Mouse (Mus musculus): ENCODE measurements around the gene Aldh2. TPM values are rescaled to one million over a fixed set of nuclear protein-coding genes. Genes with fewer than 3 reads are reported as not detected.

Gene Aldh2
- polyA plus RNA-seq, 1 experiment from 2014 or later, result 97.5 TPM

- no peak overlapping the region for H3K27ac ChIP-seq (replicated peaks)
- no peaks in the 10 kb centered on the region for H3K9me3 ChIP-seq
- H3K27me3 ChIP-seq, result no peaks in the 10 kb centered on the region
- no peaks in the 10 kb centered on the region for H3K36me3 ChIP-seq
- WGBS, result 67% methylated on average over 11 of the region's 11 CpGs
- ATAC-seq (replicated peaks), result no peak
- H3K4me1 ChIP-seq, result peaks cover 19% of the 10 kb centered on the region
- H3K9ac ChIP-seq (replicated peaks), result no peak overlapping the region
- peak overlapping the region; percentile 67; the same call in 1 of the 2 replicates for H3K4me3 ChIP-seq
- H3K4me2 ChIP-seq (replicated peaks), result peak overlapping the region; percentile 98; the same call in 1 of the 2 replicates
Observed at GRCm38 (mm10) chr5:121592064-121592815, 1.4 kb downstream of the Aldh2 start.

- Histone ChIP-seq H3K4me1 (peaks cover 19% of the 10 kb centered on the region), H3K27me3 (no peaks in the 10 kb centered on the region), H3K9me3 (no peaks in the 10 kb centered on the region), H3K27ac (replicated peaks) (no peak overlapping the region), H3K9ac (replicated peaks) (no peak overlapping the region), H3K36me3 (no peaks in the 10 kb centered on the region), H3K4me3 (no peak overlapping the region), H3K4me2 (replicated peaks) (no peak overlapping the region)
- ATAC-seq (replicated peaks), result no peak
- 72% methylated on average over 11 of the region's 11 CpGs for WGBS
Observed at GRCm38 (mm10) chr5:121591417-121592063, 2.1 kb downstream of the Aldh2 start.

GRCm38 (mm10) chr5:121589928-121590327 lies 3.7 kb downstream of the Aldh2 start:
- Histone ChIP-seq H3K9me3 (no peaks in the 10 kb centered on the region), H3K27me3 (no peaks in the 10 kb centered on the region), H3K4me1 (peaks cover 19% of the 10 kb centered on the region), H3K4me2 (replicated peaks) (no peak overlapping the region), H3K4me3 (no peak overlapping the region), H3K9ac (replicated peaks) (no peak overlapping the region), H3K36me3 (no peaks in the 10 kb centered on the region), H3K27ac (replicated peaks) (no peak overlapping the region)
- ATAC-seq (replicated peaks), result no peak
- 91% methylated on average over 6 of the region's 6 CpGs for WGBS

- no peak for ATAC-seq (replicated peaks)
- H3K4me1 ChIP-seq, result no peaks in the 10 kb centered on the region
- H3K4me2 ChIP-seq (replicated peaks), result no peak overlapping the region
- H3K4me3 ChIP-seq, result no peak overlapping the region
- H3K36me3 ChIP-seq, result no peaks in the 10 kb centered on the region
- H3K9ac ChIP-seq (replicated peaks), result no peak overlapping the region
- H3K27ac ChIP-seq (replicated peaks), result no peak overlapping the region
- WGBS, result 87% methylated on average over 6 of the region's 6 CpGs
- H3K9me3 ChIP-seq, result no peaks in the 10 kb centered on the region
- no peaks in the 10 kb centered on the region for H3K27me3 ChIP-seq
Observed at GRCm38 (mm10) chr5:121586400-121587039, 7.1 kb downstream of the Aldh2 start.

- no peak for ATAC-seq (replicated peaks)
- Histone ChIP-seq H3K9ac (replicated peaks) (no peak overlapping the region), H3K27ac (replicated peaks) (no peak overlapping the region), H3K4me3 (no peak overlapping the region), H3K4me2 (replicated peaks) (no peak overlapping the region), H3K9me3 (no peaks in the 10 kb centered on the region), H3K27me3 (no peaks in the 10 kb centered on the region), H3K4me1 (no peaks in the 10 kb centered on the region), H3K36me3 (no peaks in the 10 kb centered on the region)
- 84% methylated on average over 5 of the region's 5 CpGs for WGBS
Observed at GRCm38 (mm10) chr5:121585699-121586098, 7.9 kb downstream of the Aldh2 start.

GRCm38 (mm10) chr5:121585005-121585404 lies 8.6 kb downstream of the Aldh2 start:
- no peak overlapping the region for H3K27ac ChIP-seq (replicated peaks)
- 95% methylated on average over 10 of the region's 10 CpGs for WGBS
- no peaks in the 10 kb centered on the region for H3K36me3 ChIP-seq
- H3K4me2 ChIP-seq (replicated peaks), result no peak overlapping the region
- H3K9me3 ChIP-seq, result no peaks in the 10 kb centered on the region
- ATAC-seq (replicated peaks), result no peak
- H3K4me1 ChIP-seq, result no peaks in the 10 kb centered on the region
- no peaks in the 10 kb centered on the region for H3K27me3 ChIP-seq
- no peak overlapping the region for H3K4me3 ChIP-seq
- no peak overlapping the region for H3K9ac ChIP-seq (replicated peaks)

- H3K9ac ChIP-seq (replicated peaks), result no peak overlapping the region
- ATAC-seq (replicated peaks), result no peak
- WGBS, result 58% methylated on average over 12 of the region's 12 CpGs
- H3K4me2 ChIP-seq (replicated peaks), result no peak overlapping the region
- H3K36me3 ChIP-seq, result peaks cover 6% of the 10 kb centered on the region; the same call in 1 of the 2 replicates
- no peaks in the 10 kb centered on the region for H3K4me1 ChIP-seq
- no peak overlapping the region for H3K4me3 ChIP-seq
- no peak overlapping the region for H3K27ac ChIP-seq (replicated peaks)
- H3K27me3 ChIP-seq, result no peaks in the 10 kb centered on the region
- H3K9me3 ChIP-seq, result no peaks in the 10 kb centered on the region
Observed at GRCm38 (mm10) chr5:121583765-121584501, 9.7 kb downstream of the Aldh2 start.

- no peaks in the 10 kb centered on the region for H3K27me3 ChIP-seq
- H3K4me1 ChIP-seq, result no peaks in the 10 kb centered on the region
- WGBS, result 94% methylated on average over 8 of the region's 8 CpGs
- H3K4me2 ChIP-seq (replicated peaks), result no peak overlapping the region
- H3K4me3 ChIP-seq, result no peak overlapping the region
- H3K9me3 ChIP-seq, result no peaks in the 10 kb centered on the region
- no peak overlapping the region for H3K9ac ChIP-seq (replicated peaks)
- no peak overlapping the region for H3K27ac ChIP-seq (replicated peaks)
- H3K36me3 ChIP-seq, result peaks cover 6% of the 10 kb centered on the region; the same call in 1 of the 2 replicates
- ATAC-seq (replicated peaks), result no peak
Observed at GRCm38 (mm10) chr5:121581945-121582344, 11.7 kb downstream of the Aldh2 start.

GRCm38 (mm10) chr5:121576927-121577488 lies 16.6 kb downstream of the Aldh2 start:
- H3K9me3 ChIP-seq, result no peaks in the 10 kb centered on the region
- no peak overlapping the region for H3K27ac ChIP-seq (replicated peaks)
- peaks cover 6% of the 10 kb centered on the region; the same call in 1 of the 2 replicates for H3K36me3 ChIP-seq
- no peaks in the 10 kb centered on the region for H3K27me3 ChIP-seq
- 92% methylated on average over 11 of the region's 11 CpGs for WGBS
- H3K4me1 ChIP-seq, result no peaks in the 10 kb centered on the region
- H3K9ac ChIP-seq (replicated peaks), result no peak overlapping the region
- H3K4me2 ChIP-seq (replicated peaks), result no peak overlapping the region
- H3K4me3 ChIP-seq, result no peak overlapping the region
- no peak for ATAC-seq (replicated peaks)

- Histone ChIP-seq H3K4me2 (replicated peaks) (no peak overlapping the region), H3K4me3 (no peak overlapping the region), H3K9ac (replicated peaks) (no peak overlapping the region), H3K4me1 (no peaks in the 10 kb centered on the region), H3K27ac (replicated peaks) (no peak overlapping the region), H3K9me3 (no peaks in the 10 kb centered on the region), H3K36me3 (peaks cover 8% of the 10 kb centered on the region; the same call in 1 of the 2 replicates), H3K27me3 (no peaks in the 10 kb centered on the region)
- ATAC-seq (replicated peaks), result no peak
- WGBS, result 94% methylated on average over 11 of the region's 11 CpGs
Observed at GRCm38 (mm10) chr5:121575867-121576266, 17.8 kb downstream of the Aldh2 start.

- no peaks in the 10 kb centered on the region for H3K27me3 ChIP-seq
- H3K4me3 ChIP-seq, result no peak overlapping the region
- H3K27ac ChIP-seq (replicated peaks), result no peak overlapping the region
- ATAC-seq (replicated peaks), result no peak
- H3K4me1 ChIP-seq, result no peaks in the 10 kb centered on the region
- no peak overlapping the region for H3K9ac ChIP-seq (replicated peaks)
- no peak overlapping the region for H3K4me2 ChIP-seq (replicated peaks)
- whole genome bisulfite sequencing, result 95% methylated on average over 13 of the region's 13 CpGs
- H3K36me3 ChIP-seq, result 0 out of 2 replicates have a peak, but pooled peaks cover 3% of the 10 kb centered on the region
- H3K9me3 ChIP-seq, result no peaks in the 10 kb centered on the region
Observed at GRCm38 (mm10) chr5:121574145-121574544, 19.5 kb downstream of the Aldh2 start.

All from forebrain, embryonic 15.5 days (tissue).